Mouse (Mus musculus): ENCODE results near the gene Gnb4.

- TF ChIP-seq CTCF (IDR thresholded peaks at IDR 0.05; ENCODE audit: borderline replicate concordance, insufficient read depth, low read length): no peak
- no peak for TF ChIP-seq POLR2A (IDR thresholded peaks at IDR 0.05; ENCODE audit: low read depth, low read length)
Observed at GRCm38 (mm10) chr3:32563401-32563800, 53.0 kb downstream of the Gnb4 start.

Data from embryonic fibroblast, embryonic 13.5 days (primary cell).